Comparison of ENCODE assay signal across 47 mouse cellular contexts in genomic region chr13:64110421-64110820, GRCm38 (mm10). TPM values are rescaled to one million over a fixed set of nuclear protein-coding genes. Genes with fewer than 3 reads are reported as not detected.
"Had no signal": no experiment of that assay in that cellular context is flagged by ENCODE, and none has a peak within 500 bp of the region (broad histone marks: within the 10 kb centered on the region; RNA-seq: fewer than 3 reads in every experiment).

No protein-coding gene starts in this region.

- DNase-seq: left cerebral cortex, postnatal 4 days; liver; liver, embryonic 13.5 days; liver, postnatal 0 days; lung, adult 18-20 months; lung, adult 2 months; lung, embryonic 14.5 days; lung, postnatal 10 days; lung, postnatal 14 days; lung, postnatal 36 days; lung, postnatal 4 days; midbrain, embryonic 14.5 days had no signal

- H3K27me3 ChIP-seq: limb, embryonic 12.5 days; limb, embryonic 13.5 days; limb, embryonic 15.5 days; liver, embryonic 12.5 days; liver, embryonic 13.5 days; liver, embryonic 15.5 days; lung, embryonic 15.5 days; megakaryocyte, embryonic 14.5 days; midbrain, embryonic 15.5 days; neural tube, embryonic 12.5 days had no signal

- H3K9me3 ChIP-seq: limb, embryonic 10.5 days; limb, embryonic 12.5 days; limb, embryonic 13.5 days; limb, embryonic 15.5 days; liver, embryonic 12.5 days; liver, embryonic 13.5 days; liver, embryonic 15.5 days; lung, embryonic 15.5 days; megakaryocyte, embryonic 14.5 days; midbrain, embryonic 10.5 days; midbrain, embryonic 12.5 days; midbrain, embryonic 13.5 days; midbrain, embryonic 15.5 days; neural tube, embryonic 12.5 days had no signal

- H3K4me1 ChIP-seq: limb, embryonic 15.5 days; midbrain, embryonic 15.5 days had no signal

- H3K27ac ChIP-seq: limb, embryonic 10.5 days; limb, embryonic 12.5 days; limb, embryonic 13.5 days; limb, embryonic 15.5 days; liver, embryonic 12.5 days; liver, embryonic 13.5 days; liver, embryonic 14.5 days; liver, embryonic 15.5 days; lung, embryonic 15.5 days; macrophage; midbrain, embryonic 10.5 days; midbrain, embryonic 12.5 days; midbrain, embryonic 13.5 days; midbrain, embryonic 15.5 days; neural tube, embryonic 12.5 days had no signal

- H3K4me3 ChIP-seq: limb, embryonic 10.5 days; limb, embryonic 12.5 days; limb, embryonic 13.5 days; limb, embryonic 15.5 days; liver, embryonic 12.5 days; liver, embryonic 13.5 days; liver, embryonic 15.5 days; lung, embryonic 15.5 days; megakaryocyte, embryonic 14.5 days; midbrain, embryonic 10.5 days; midbrain, embryonic 12.5 days; midbrain, embryonic 13.5 days; midbrain, embryonic 15.5 days; myocyte; neural tube, embryonic 12.5 days had no signal

- H3K36me3 ChIP-seq: limb, embryonic 10.5 days; limb, embryonic 12.5 days; limb, embryonic 13.5 days; limb, embryonic 15.5 days; liver, embryonic 12.5 days; liver, embryonic 13.5 days; lung, embryonic 15.5 days; midbrain, embryonic 10.5 days; midbrain, embryonic 12.5 days; midbrain, embryonic 13.5 days; midbrain, embryonic 15.5 days; neural tube, embryonic 12.5 days had no signal

RNA-seq across cellular contexts. Expression of gene Hsd17b3, which starts 21.4 kb away (rescaled TPM):
- total RNA-seq: left cerebral cortex, postnatal 10 days; left cerebral cortex, postnatal 14 days; left cerebral cortex, postnatal 25 days; left cerebral cortex, postnatal 36 days; liver, adult 2 months; megakaryocyte progenitor cell, adult 5-6 weeks; megakaryocyte, adult 5-6 weeks; megakaryocyte-erythroid progenitor cell, adult 5-6 weeks; midbrain, postnatal 0 days; monocyte, adult 5-6 weeks had no signal
- polyA plus RNA-seq: limb, embryonic 10.5 days; limb, embryonic 11.5 days; limb, embryonic 12.5 days; limb, embryonic 13.5 days; limb, embryonic 14.5 days; limb, embryonic 15.5 days; liver, adult 2 months; liver, embryonic 11.5 days; liver, embryonic 12.5 days; liver, embryonic 13.5 days; liver, embryonic 14.5 days; liver, embryonic 15.5 days; liver, embryonic 16.5 days; liver, postnatal 0 days; lung, adult 2 months; lung, embryonic 14.5 days; lung, embryonic 15.5 days; lung, embryonic 16.5 days; lung, postnatal 0 days; macrophage; midbrain, embryonic 10.5 days; midbrain, embryonic 11.5 days; midbrain, embryonic 12.5 days; midbrain, embryonic 13.5 days; midbrain, embryonic 14.5 days; midbrain, embryonic 15.5 days; midbrain, embryonic 16.5 days; midbrain, postnatal 0 days; myocyte; neural tube, embryonic 11.5 days had no signal
